21 mouse cellular contexts compared by ENCODE assay signal in the genomic region with DNA sequence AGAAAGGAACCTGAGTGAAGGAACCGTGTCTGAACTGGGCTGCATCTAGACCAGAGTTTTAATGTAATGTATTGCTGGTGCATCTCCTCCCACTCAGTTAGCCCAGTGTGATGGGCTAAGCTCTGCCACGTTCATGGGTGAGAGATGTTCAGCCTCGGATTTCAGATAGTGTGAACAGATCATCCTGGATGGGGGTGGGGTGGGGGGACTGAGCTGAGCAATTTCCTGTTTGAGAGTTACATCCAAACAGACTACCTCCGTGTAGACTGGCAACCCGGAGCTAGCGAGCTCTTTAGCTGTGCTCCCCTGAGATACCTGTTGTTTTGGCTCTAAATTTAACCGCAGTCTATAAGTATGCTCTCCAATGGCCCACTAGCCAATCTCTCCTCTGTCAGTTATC. TPM values are rescaled to one million over a fixed set of nuclear protein-coding genes. Genes with fewer than 3 reads are reported as not detected.
A peak's percentile ranks its signal among the peaks of the same experiment; 100 is the strongest.
DNase-seq lines count a peak whose midpoint lies in the region; ATAC-seq and TF ChIP-seq lines count a peak whose summit lies in the region.
"Had no signal": no experiment of that assay in that cellular context is flagged by ENCODE, and none has a peak within 500 bp of the region (broad histone marks: within the 10 kb centered on the region; RNA-seq: fewer than 3 reads in every experiment).

No protein-coding gene starts in this region.

- no peak for TF ChIP-seq RAD21 in MEL (IDR thresholded peaks at IDR 0.05; ENCODE audit: low read depth, low read length)

- no peaks in the 10 kb centered on the region for H3K9me3 ChIP-seq in liver, postnatal 0 days (ENCODE audit: low read length)
- no peaks in the 10 kb centered on the region for H3K9me3 ChIP-seq in liver, embryonic 11.5 days (ENCODE audit: control insufficient read depth, low read length)
- H3K9me3 ChIP-seq in MEL (replicated peaks; ENCODE audit: insufficient read depth, low read length) = no peaks in the 10 kb centered on the region
- H3K9me3 ChIP-seq: heart, embryonic 10.5 days; liver, embryonic 12.5 days; midbrain, embryonic 15.5 days; neural tube, embryonic 12.5 days had no signal

- H3K9ac ChIP-seq in liver, postnatal 0 days (replicated peaks) = no peak overlapping the region
- no peak overlapping the region for H3K9ac ChIP-seq in liver, embryonic 11.5 days (ENCODE audit: low read depth, low read length)
- H3K9ac ChIP-seq in MEL (ENCODE audit: control insufficient read depth, low read depth, low read length, poor library complexity, severe bottlenecking) = peak overlapping the region; percentile 25; the same call in 1 of the 2 replicates
- H3K9ac ChIP-seq: liver, embryonic 12.5 days; midbrain, embryonic 15.5 days; neural tube, embryonic 12.5 days had no signal

- no peaks in the 10 kb centered on the region for H3K27me3 ChIP-seq in liver, postnatal 0 days (ENCODE audit: insufficient read depth, low read length)
- no peaks in the 10 kb centered on the region; the same call in 1 of the 2 replicates for H3K27me3 ChIP-seq in liver, embryonic 11.5 days (replicated peaks; ENCODE audit: control insufficient read depth, insufficient read depth, low read length)
- no peaks in the 10 kb centered on the region for H3K27me3 ChIP-seq in MEL (ENCODE audit: control insufficient read depth in 1 of 2, insufficient read depth in 2 of 2, low read length in 2 of 2)

- no peaks in the 10 kb centered on the region for H3K36me3 ChIP-seq in liver, postnatal 0 days (replicated peaks; ENCODE audit: insufficient read depth, low read length)
- no peaks in the 10 kb centered on the region for H3K36me3 ChIP-seq in liver, embryonic 11.5 days (ENCODE audit: control insufficient read depth, insufficient read depth, low read length)
- H3K36me3 ChIP-seq in MEL (ENCODE audit: control insufficient read depth in 1 of 2, insufficient read depth in 2 of 2, low read length in 2 of 2) = peaks cover 0 to 8% of the 10 kb centered on the region in 2 experiments; a peak in 2 of 4 replicates
- H3K36me3 ChIP-seq: heart, embryonic 10.5 days; liver, embryonic 12.5 days; midbrain, embryonic 15.5 days; neural tube, embryonic 12.5 days had no signal

- DNase-seq in liver, postnatal 0 days = peak; percentile 11
- DNase-seq in liver, embryonic 11.5 days (ENCODE audit: low spot score) = no peak
- DNase-seq in MEL (ENCODE audit: low read depth, low spot score) = peak; percentile 59
- DNase-seq in natural killer cell, adult 2 months (ENCODE audit: low spot score in 2 of 2) = peak; percentile 40 to 47
- peak; percentile 61 for DNase-seq in thymus, postnatal 4 days
- no peak for DNase-seq in ovary, postnatal 14 days (ENCODE audit: low spot score)
- DNase-seq in kidney, adult 11 months = no peak
- DNase-seq: adrenal gland, postnatal 14 days; cerebellum, adult 11-12 months; cerebellum, postnatal 36 days; gastrocnemius, adult 2 months; heart, postnatal 36 days; spleen, adult 18-20 months had no signal

- peak overlapping the region; percentile 10; the same call in 1 of the 2 replicates for H3K4me2 ChIP-seq in liver, postnatal 0 days (ENCODE audit: low read depth, low read length)
- no peak overlapping the region for H3K4me2 ChIP-seq in liver, embryonic 11.5 days
- H3K4me2 ChIP-seq: liver, embryonic 12.5 days; midbrain, embryonic 15.5 days; neural tube, embryonic 12.5 days had no signal

- no peak for TF ChIP-seq EP300 in liver, postnatal 0 days (IDR thresholded peaks at IDR 0.05; ENCODE audit: low read depth)
- no peak for TF ChIP-seq EP300 in MEL (IDR thresholded peaks at IDR 0.05; ENCODE audit: low read depth in 1 of 2, low read length in 2 of 2)

- no peak for ATAC-seq in liver, postnatal 0 days
- no peak for ATAC-seq in liver, embryonic 11.5 days (replicated peaks; ENCODE audit: low FRiP score)
- ATAC-seq: forebrain, embryonic 14.5 days; hindbrain, embryonic 16.5 days; liver, embryonic 12.5 days; midbrain, embryonic 15.5 days had no signal

- H3K79me2 ChIP-seq in MEL (ENCODE audit: control insufficient read depth, insufficient read depth, low read length, poor library complexity) = no peaks in the 10 kb centered on the region

- no peak for TF ChIP-seq POLR2A in MEL (IDR thresholded peaks at IDR 0.05; ENCODE audit: control insufficient read depth in 1 of 2, insufficient read depth in 1 of 2, low read depth in 1 of 2, low read length in 2 of 2, poor library complexity in 1 of 2)

- peaks cover 6% of the 10 kb centered on the region; the same call in 1 of the 2 replicates for H3K4me1 ChIP-seq in liver, postnatal 0 days (ENCODE audit: insufficient read depth)
- H3K4me1 ChIP-seq in liver, embryonic 11.5 days (replicated peaks; ENCODE audit: control insufficient read depth, insufficient read depth, low read length) = peaks cover 3% of the 10 kb centered on the region; the same call in 1 of the 2 replicates
- H3K4me1 ChIP-seq in MEL (ENCODE audit: control insufficient read depth in 1 of 2, insufficient read depth in 2 of 2, low read length in 2 of 2) = peaks cover 5 to 25% of the 10 kb centered on the region in 2 experiments

- no peak overlapping the region for H3K27ac ChIP-seq in liver, postnatal 0 days (ENCODE audit: low read depth)
- H3K27ac ChIP-seq in liver, embryonic 11.5 days (ENCODE audit: low read depth, low read length) = no peak overlapping the region
- H3K27ac ChIP-seq in MEL (ENCODE audit: control insufficient read depth, low read depth, low read length) = no peak overlapping the region; the same call in 1 of the 2 replicates
- H3K27ac ChIP-seq: gastrocnemius, adult 2 months; heart, embryonic 10.5 days; liver, embryonic 12.5 days; midbrain, embryonic 15.5 days; neural tube, embryonic 12.5 days; stomach, postnatal 0 days had no signal

- no peak overlapping the region for H3K4me3 ChIP-seq in liver, postnatal 0 days (ENCODE audit: low read depth, low read length)
- H3K4me3 ChIP-seq in liver, embryonic 11.5 days (ENCODE audit: low read depth, low read length) = no peak overlapping the region
- H3K4me3 ChIP-seq in MEL (ENCODE audit: control insufficient read depth in 1 of 2, insufficient read depth in 1 of 2, low read depth in 2 of 2, low read length in 2 of 2) = peak overlapping the region; percentile 18 to 60
- H3K4me3 ChIP-seq: erythroblast, embryonic 14.5 days; gastrocnemius, adult 2 months; heart, embryonic 10.5 days; liver, embryonic 12.5 days; midbrain, embryonic 15.5 days; neural tube, embryonic 12.5 days had no signal

- TF ChIP-seq CTCF in liver, postnatal 0 days (IDR thresholded peaks at IDR 0.05; ENCODE audit: low read depth) = no peak
- no peak for TF ChIP-seq CTCF in MEL (IDR thresholded peaks at IDR 0.05 in 2 of 3, conservative IDR thresholded peaks at IDR 0.05 in 1 of 3; ENCODE audit: control insufficient read depth in 1 of 3, insufficient read depth in 1 of 3, low read depth in 2 of 3, low read length in 3 of 3, poor library complexity in 1 of 3, severe bottlenecking in 1 of 3)

- 32% methylated on average over 7 of the region's 7 CpGs for WGBS in liver, postnatal 0 days (ENCODE audit: insufficient replicate concordance)
- WGBS in liver, embryonic 11.5 days = 28% methylated on average over 7 of the region's 7 CpGs

TF ChIP-seq in MEL, 35 proteins besides CTCF, POLR2A, EP300 and RAD21:
- TF ChIP-seq MYB (IDR thresholded peaks at IDR 0.05; ENCODE audit: low read depth, low read length) (no peak), SMC3 (IDR thresholded peaks at IDR 0.05; ENCODE audit: low read depth, low read length) (no peak), JUND (IDR thresholded peaks at IDR 0.05; ENCODE audit: low read depth, low read length) (peak; percentile 50; the same call in 1 of the 2 replicates), ELF1 (IDR thresholded peaks at IDR 0.05; ENCODE audit: low read depth, low read length) (0 out of 2 replicates have a peak, but pooled peaks have one; percentile 36), UBTF (IDR thresholded peaks at IDR 0.05; ENCODE audit: borderline replicate concordance, insufficient read depth, low read depth, low read length) (no peak), CHD1 (IDR thresholded peaks at IDR 0.05; ENCODE audit: low read depth, low read length) (no peak), ZKSCAN1 (IDR thresholded peaks at IDR 0.05; ENCODE audit: low read depth, low read length) (no peak), KAT2A (conservative IDR thresholded peaks at IDR 0.05; ENCODE audit: low read depth, low read length) (no peak)

RNA-seq across cellular contexts. Expression of gene Cyld, which starts 4.9 kb away (rescaled TPM):
- polyA plus RNA-seq in liver, postnatal 0 days (2015; fragmentation: Nextera tagmentation; extraction: Ambion mirVana) = 3.7 and 4.6 TPM in 2 replicates
- 9.8 and 11.3 TPM in 2 replicates for polyA plus RNA-seq in liver, embryonic 11.5 days (2014; fragmentation: Nextera tagmentation; extraction: Ambion mirVana)
- total RNA-seq in MEL (2012; rRNA removed) = 7.2 and 8.4 TPM in 2 replicates
- polyA plus RNA-seq in MEL (2012; ENCODE audit: insufficient read depth in 1 of 2, insufficient read length in 2 of 2, low read depth in 1 of 2, low replicate concordance in 2 of 2, missing spikeins in 1 of 2) = 1 to 10 TPM in 1 of 2 experiments, not detected in 1; 7.8 TPM

RNA-seq across cellular contexts. Expression of gene Nod2, which starts 44.8 kb away (rescaled TPM):
- 0.07 and 0.08 TPM in 2 replicates for polyA plus RNA-seq in liver, postnatal 0 days (2015; fragmentation: Nextera tagmentation; extraction: Ambion mirVana)
- polyA plus RNA-seq in liver, embryonic 11.5 days (2014; fragmentation: Nextera tagmentation; extraction: Ambion mirVana) = 0.04 and 0.15 TPM in 2 replicates
- 0.42 and 0.50 TPM in 2 replicates for total RNA-seq in MEL (2012; rRNA removed)
- polyA plus RNA-seq in MEL (2012; ENCODE audit: insufficient read depth in 1 of 2, insufficient read length in 2 of 2, low read depth in 1 of 2, low replicate concordance in 2 of 2, missing spikeins in 1 of 2) = under 1 TPM in 1 of 2 experiments, not detected in 1; 0.22 TPM
- polyA plus RNA-seq: erythroblast, embryonic 14.5 days had no signal

RNA-seq across cellular contexts. Expression of gene Snx20, which starts 56.0 kb away (rescaled TPM):
- polyA plus RNA-seq in liver, postnatal 0 days (2015; fragmentation: Nextera tagmentation; extraction: Ambion mirVana) = 6.0 TPM in 2 replicates
- polyA plus RNA-seq in liver, embryonic 11.5 days (2014; fragmentation: Nextera tagmentation; extraction: Ambion mirVana) = 2.3 and 2.6 TPM in 2 replicates
- 10.1 and 13.3 TPM in 2 replicates for total RNA-seq in MEL (2012; rRNA removed)
- polyA plus RNA-seq in MEL (2012; ENCODE audit: insufficient read depth in 1 of 2, insufficient read length in 2 of 2, low read depth in 1 of 2, low replicate concordance in 2 of 2, missing spikeins in 1 of 2) = 10 to 100 TPM in 1 of 2 experiments, not detected in 1; 15.9 TPM

Comparison
In these comparisons a context has a peak if more than half of its experiments do, and no peak if none do; other contexts are left out.
1. DNase-seq: peak in liver, postnatal 0 days (single experiment), MEL (single experiment), natural killer cell, adult 2 months (2 of 2) and thymus, postnatal 4 days (single experiment); none in liver, embryonic 11.5 days (single experiment), ovary, postnatal 14 days (single experiment) and kidney, adult 11 months (single experiment).
2. H3K4me3 ChIP-seq: peak in MEL (2 of 2); none in liver, postnatal 0 days (single experiment) and liver, embryonic 11.5 days (single experiment).